Mouse (Mus musculus) intestine, embryonic 15.5 days (tissue): Measurements from ENCODE around the gene Epyc. TPM values are rescaled to one million over a fixed set of nuclear protein-coding genes. Genes with fewer than 3 reads are reported as not detected.

ENCODE experiments used
- ATAC-seq: fragments of 200-750 bp; cut with Nextera tagmentation; 2 replicates; pipeline ENCODE4 v1.8.0; 2017; ENCODE audit warnings: moderate TSS enrichment, moderate library complexity
- H3K27ac ChIP-seq: fragments of 300-500 bp; sonication (generic); 2 replicates; pipeline ENCODE4 v1.5.1; 2015; ENCODE audit warnings: mild to moderate bottlenecking, inconsistent platforms
- H3K27me3 ChIP-seq: fragments of 300-500 bp; sonication (generic); replicated peaks from 2 replicates; pipeline ENCODE4 v1.6.1; 2015; ENCODE audit warnings: inconsistent platforms
- H3K36me3 ChIP-seq: fragments of 300-500 bp; sonication (generic); 2 replicates; pipeline ENCODE4 v1.6.1; 2015; ENCODE audit warnings: inconsistent platforms
- H3K4me1 ChIP-seq: fragments of 300-500 bp; sonication (generic); replicated peaks from 2 replicates; pipeline ENCODE4 v1.6.1; 2015; ENCODE audit warnings: inconsistent platforms
- H3K4me2 ChIP-seq: fragments of 300-500 bp; sonication (generic); replicated peaks from 2 replicates; pipeline ENCODE4 v1.6.1; 2015; ENCODE audit warnings: mild to moderate bottlenecking, inconsistent platforms
- H3K4me3 ChIP-seq: fragments of 300-500 bp; sonication (generic); replicated peaks from 2 replicates; pipeline ENCODE4 v1.5.1; 2015; ENCODE audit warnings: inconsistent platforms
- H3K9ac ChIP-seq: fragments of 300-500 bp; sonication (generic); 2 replicates; pipeline ENCODE4 v1.6.1; 2015; ENCODE audit warnings: inconsistent platforms
- H3K9me3 ChIP-seq: fragments of 300-500 bp; sonication (generic); 2 replicates; pipeline ENCODE4 v1.6.1; 2016; ENCODE audit warnings: inconsistent platforms
- WGBS: fragments of 180-500 bp; shearing (Covaris S2); methylation state at CpG from one replicate; pipeline ENCODE4 v1.1.7; 2015; 5-methylcytosine and 5-hydroxymethylcytosine counted together
- polyA plus RNA-seq: library from polyadenylated mRNA; unstranded; fragments of >200 nt; fragmentation: Nextera tagmentation; extraction: Ambion mirVana; gene quantifications from 2 replicates; pipeline ENCODE4 v1.2.1, GENCODE M21; 2015

Gene Epyc
- polyA plus RNA-seq = 0.35 and 0.48 TPM in 2 replicates

DNA sequence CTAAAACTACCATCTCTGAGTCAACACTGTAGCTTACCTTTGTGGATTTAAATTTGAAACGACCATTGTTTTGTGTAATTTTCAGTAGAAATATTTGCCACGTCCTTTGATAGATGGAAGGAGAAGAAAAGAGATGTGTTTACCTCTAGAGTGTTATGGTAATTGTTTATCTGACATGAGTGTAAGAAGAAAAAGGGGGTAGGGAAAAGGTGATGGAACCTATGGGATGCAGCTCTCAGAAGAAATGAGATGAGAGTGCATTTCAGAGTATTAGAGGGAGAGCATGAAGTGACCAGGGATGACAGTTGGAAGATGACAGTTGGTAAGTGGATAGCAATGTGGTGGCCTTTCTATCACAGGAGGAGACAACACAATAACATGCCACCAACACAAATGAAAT, at the start of gene Epyc:
TSS of gene Epyc (plus strand) at position 301 of the 400 bp plus-strand sequence.
- Histone ChIP-seq H3K9ac (no peak within 1 kb of the TSS), H3K27ac (no peak within 1 kb of the TSS), H3K36me3 (no peaks in the 10 kb centered on the region), H3K9me3 (no peaks in the 10 kb centered on the region), H3K4me3 (no peak within 1 kb of the TSS), H3K4me1 (no peaks in the 10 kb centered on the region), H3K27me3 (no peaks in the 10 kb centered on the region), H3K4me2 (no peak within 1 kb of the TSS)
- no peak for ATAC-seq
- WGBS = 81% methylated on average over 2 of the region's 2 CpGs

- ATAC-seq = no peak
- WGBS = 70% methylated on average over 1 of the region's 1 CpGs
- H3K4me3 ChIP-seq = no peak overlapping the region
- H3K36me3 ChIP-seq = no peaks in the 10 kb centered on the region
- H3K9ac ChIP-seq = no peak overlapping the region
- no peaks in the 10 kb centered on the region for H3K9me3 ChIP-seq
- no peaks in the 10 kb centered on the region for H3K27me3 ChIP-seq
- no peak overlapping the region for H3K27ac ChIP-seq
- no peaks in the 10 kb centered on the region for H3K4me1 ChIP-seq
- no peak overlapping the region for H3K4me2 ChIP-seq
Observed at GRCm38 (mm10) chr10:97595680-97596079, 48.2 kb upstream of the Epyc start.

DNA sequence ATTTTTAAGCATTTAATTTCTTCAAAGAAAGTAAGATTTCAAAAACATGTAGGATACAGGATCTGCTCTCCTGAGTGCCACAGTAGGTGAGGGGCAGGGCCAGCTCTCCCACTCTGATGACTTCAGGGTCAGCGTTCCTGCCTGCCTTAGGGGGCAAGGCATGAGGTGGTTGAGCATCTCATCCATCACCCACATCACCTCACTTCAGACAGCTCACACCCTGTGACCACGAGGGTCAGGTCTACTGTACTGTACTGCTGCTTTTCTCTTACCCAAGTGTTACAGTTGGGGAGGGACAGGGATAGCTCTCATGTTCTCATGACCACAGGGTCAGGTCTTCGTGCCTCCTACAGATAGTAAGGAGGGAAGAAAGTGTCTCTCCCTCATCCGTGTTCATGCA, 42.1 kb upstream of the Epyc start:
- no peak overlapping the region for H3K4me2 ChIP-seq
- no peak overlapping the region for H3K9ac ChIP-seq
- H3K9me3 ChIP-seq = no peaks in the 10 kb centered on the region
- no peak overlapping the region for H3K27ac ChIP-seq
- 70% methylated on average over 4 of the region's 4 CpGs for WGBS
- H3K36me3 ChIP-seq = no peaks in the 10 kb centered on the region
- no peak overlapping the region for H3K4me3 ChIP-seq
- H3K4me1 ChIP-seq = no peaks in the 10 kb centered on the region
- ATAC-seq = no peak
- H3K27me3 ChIP-seq = no peaks in the 10 kb centered on the region

DNA sequence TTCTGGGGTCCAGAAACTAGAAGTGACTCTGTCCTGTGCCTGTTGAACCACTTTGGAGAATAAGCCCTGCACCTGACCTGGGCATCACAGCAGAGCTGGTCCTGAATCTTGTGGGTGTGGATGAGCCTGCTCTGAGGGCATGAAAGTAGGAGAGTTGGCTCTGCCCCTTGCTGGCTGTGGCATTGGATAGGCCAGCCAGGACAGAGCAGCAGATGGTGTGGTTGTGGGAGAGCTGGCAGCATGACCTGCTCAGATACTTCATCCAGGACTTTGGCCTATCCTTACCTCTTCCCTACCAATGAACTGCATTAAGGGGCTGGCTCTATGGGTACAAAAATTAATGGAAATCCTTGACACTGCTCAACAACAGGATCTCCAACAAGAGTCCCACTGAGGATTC, 40.6 kb upstream of the Epyc start:
- ATAC-seq = no peak

GRCm38 (mm10) chr10:97606579-97606978, 37.3 kb upstream of the Epyc start, which contains the start of gene Kera:
Gene Kera, plus strand, starts transcription at chr10:97606879.
- ATAC-seq = no peak
- Histone ChIP-seq H3K4me3 (no peak within 1 kb of the TSS), H3K4me2 (no peak within 1 kb of the TSS), H3K27ac (no peak within 1 kb of the TSS), H3K9me3 (no peaks in the 10 kb centered on the region), H3K9ac (no peak within 1 kb of the TSS), H3K4me1 (no peaks in the 10 kb centered on the region), H3K27me3 (no peaks in the 10 kb centered on the region), H3K36me3 (no peaks in the 10 kb centered on the region)
- 73% methylated on average over 2 of the region's 2 CpGs for WGBS

More for the DNA sequence above, 40.6 kb upstream of the Epyc start:
- no peaks in the 10 kb centered on the region for H3K36me3 ChIP-seq
- H3K9ac ChIP-seq = no peak overlapping the region
- H3K4me2 ChIP-seq = no peak overlapping the region
- H3K27me3 ChIP-seq = no peaks in the 10 kb centered on the region
- no peak overlapping the region for H3K27ac ChIP-seq
- no peak overlapping the region for H3K4me3 ChIP-seq
- no peaks in the 10 kb centered on the region for H3K4me1 ChIP-seq
- H3K9me3 ChIP-seq = no peaks in the 10 kb centered on the region

- H3K4me3 ChIP-seq = no peak overlapping the region
- whole genome bisulfite sequencing = 86% methylated on average over 1 of the region's 1 CpGs
- H3K27me3 ChIP-seq = no peaks in the 10 kb centered on the region
- no peak overlapping the region for H3K27ac ChIP-seq
- no peaks in the 10 kb centered on the region for H3K9me3 ChIP-seq
- no peaks in the 10 kb centered on the region for H3K4me1 ChIP-seq
- no peaks in the 10 kb centered on the region for H3K36me3 ChIP-seq
- no peak for ATAC-seq
- no peak overlapping the region for H3K9ac ChIP-seq
- no peak overlapping the region for H3K4me2 ChIP-seq
Observed at GRCm38 (mm10) chr10:97622328-97622727, 21.5 kb upstream of the Epyc start.

DNA sequence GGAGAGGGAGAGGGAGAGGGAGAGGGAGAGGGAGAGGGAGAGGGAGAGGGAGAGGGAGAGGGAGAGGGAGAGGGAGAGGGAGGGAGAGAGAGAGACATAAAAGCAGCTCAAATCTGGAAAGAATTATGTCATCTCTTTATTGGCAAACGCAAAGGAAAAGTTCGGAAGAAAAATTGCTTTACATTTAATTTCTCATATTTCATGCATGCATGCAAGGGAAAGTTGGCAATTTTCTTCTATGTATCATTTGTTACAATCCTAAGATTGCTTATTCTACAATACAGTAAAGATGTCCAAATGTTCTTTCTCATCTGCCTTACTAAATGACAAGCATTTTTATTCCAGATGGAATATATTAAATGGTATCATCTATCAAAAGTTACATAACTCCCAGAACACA, 19.5 kb upstream of the Epyc start:
- ATAC-seq = 0 out of 2 replicates have a peak, but pooled peaks have one; percentile 43
- 38% methylated on average over 2 of the region's 2 CpGs for WGBS

DNA sequence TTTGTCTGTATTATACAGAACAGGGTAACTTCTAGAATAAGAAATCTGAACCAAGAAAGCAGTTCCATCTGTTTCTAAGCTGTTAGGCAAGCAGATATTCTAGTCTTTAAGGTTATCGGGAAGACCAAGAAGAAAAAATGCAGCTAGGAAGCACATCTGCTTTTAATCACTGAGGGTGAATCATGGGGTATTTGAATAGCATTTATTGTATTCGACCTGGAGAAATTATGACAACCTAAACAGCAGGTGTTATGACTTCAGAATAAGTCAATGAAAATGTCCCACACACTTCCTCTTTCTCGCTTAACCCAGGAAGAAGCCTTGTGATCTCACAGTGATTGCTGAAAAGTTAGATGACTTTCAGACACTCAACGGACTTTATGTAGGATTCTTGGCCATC, 18.8 kb upstream of the Epyc start:
- no peaks in the 10 kb centered on the region for H3K36me3 ChIP-seq
- no peaks in the 10 kb centered on the region for H3K27me3 ChIP-seq
- H3K4me3 ChIP-seq = no peak overlapping the region
- H3K27ac ChIP-seq = no peak overlapping the region
- ATAC-seq = no peak
- H3K9me3 ChIP-seq = no peaks in the 10 kb centered on the region
- H3K9ac ChIP-seq = no peak overlapping the region
- no peaks in the 10 kb centered on the region for H3K4me1 ChIP-seq
- no peak overlapping the region for H3K4me2 ChIP-seq
- 45% methylated on average over 4 of the region's 4 CpGs for WGBS

More for the DNA sequence above, 19.5 kb upstream of the Epyc start:
- H3K4me1 ChIP-seq = no peaks in the 10 kb centered on the region
- no peak overlapping the region for H3K4me2 ChIP-seq
- H3K36me3 ChIP-seq = no peaks in the 10 kb centered on the region
- H3K27me3 ChIP-seq = no peaks in the 10 kb centered on the region
- H3K9me3 ChIP-seq = no peaks in the 10 kb centered on the region
- H3K27ac ChIP-seq = no peak overlapping the region
- H3K9ac ChIP-seq = no peak overlapping the region
- no peak overlapping the region for H3K4me3 ChIP-seq

DNA sequence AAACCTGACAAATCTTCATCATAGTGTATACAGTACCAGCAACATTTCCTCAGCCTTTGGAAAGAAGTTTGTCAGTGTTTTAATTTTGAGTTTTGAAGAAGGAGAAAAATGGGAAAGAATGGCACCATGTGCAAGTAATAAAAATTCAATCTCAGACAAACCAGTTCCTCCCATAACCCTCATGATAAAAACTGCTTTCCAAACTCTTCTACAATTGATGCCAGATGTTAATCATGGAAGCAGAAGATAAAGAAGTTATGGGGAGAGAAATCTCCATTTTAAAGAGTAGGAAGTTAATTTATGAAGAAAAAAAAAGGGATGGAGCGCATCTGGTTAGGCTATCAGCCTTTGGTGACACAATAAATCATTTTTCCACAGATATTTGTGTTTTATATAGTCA, 17.3 kb upstream of the Epyc start:
- WGBS = 83% methylated on average over 1 of the region's 1 CpGs
- H3K4me1 ChIP-seq = no peaks in the 10 kb centered on the region
- H3K27me3 ChIP-seq = no peaks in the 10 kb centered on the region
- no peak overlapping the region for H3K4me2 ChIP-seq
- ATAC-seq = no peak
- H3K9me3 ChIP-seq = no peaks in the 10 kb centered on the region
- H3K36me3 ChIP-seq = no peaks in the 10 kb centered on the region
- H3K4me3 ChIP-seq = no peak overlapping the region
- H3K9ac ChIP-seq = no peak overlapping the region
- H3K27ac ChIP-seq = no peak overlapping the region

DNA sequence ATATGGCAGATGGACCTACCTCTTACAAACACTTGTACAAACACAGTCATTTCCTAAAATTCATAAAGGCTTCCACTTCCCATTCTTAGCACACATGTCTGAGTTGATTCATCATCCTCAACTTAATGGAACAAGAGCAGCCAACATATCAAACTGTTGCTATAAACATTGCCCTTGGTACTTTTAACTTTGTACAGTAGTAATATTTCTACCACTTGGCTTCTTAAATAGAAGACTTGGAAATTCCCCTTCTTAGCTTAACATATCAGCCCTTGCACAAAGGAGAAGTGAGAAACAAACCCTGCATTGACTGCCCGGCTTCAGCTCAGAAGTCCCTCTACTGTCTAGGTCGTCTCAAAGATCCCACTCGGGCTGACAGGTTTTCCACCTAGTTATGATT, 12.8 kb upstream of the Epyc start:
- H3K27ac ChIP-seq = no peak overlapping the region
- H3K9ac ChIP-seq = no peak overlapping the region
- WGBS = 72% methylated on average over 3 of the region's 3 CpGs
- no peak for ATAC-seq
- H3K4me2 ChIP-seq = no peak overlapping the region
- H3K27me3 ChIP-seq = no peaks in the 10 kb centered on the region
- no peaks in the 10 kb centered on the region for H3K36me3 ChIP-seq
- H3K4me1 ChIP-seq = no peaks in the 10 kb centered on the region
- no peak overlapping the region for H3K4me3 ChIP-seq
- no peaks in the 10 kb centered on the region for H3K9me3 ChIP-seq

DNA sequence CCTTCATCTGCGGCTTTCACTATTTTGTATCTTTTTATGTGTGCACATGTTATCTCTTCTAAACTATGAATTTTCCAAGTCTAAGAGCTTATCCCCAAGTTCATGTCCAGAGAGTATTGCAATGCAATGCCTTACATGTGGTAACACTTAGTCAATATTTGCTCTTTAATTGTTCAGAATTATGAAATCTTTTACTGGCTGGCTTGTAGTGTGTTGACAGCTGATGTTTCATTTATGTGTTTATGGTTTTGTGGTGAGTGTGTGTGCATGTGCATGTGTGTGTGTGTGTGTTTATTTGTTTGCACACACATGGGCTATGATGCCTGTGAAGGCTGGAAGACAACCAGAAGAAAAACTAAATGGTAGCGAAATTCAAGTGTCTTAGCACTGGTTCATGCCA, 1.9 kb upstream of the Epyc start:
- Histone ChIP-seq H3K4me3 (no peak overlapping the region), H3K27ac (no peak overlapping the region), H3K4me2 (no peak overlapping the region), H3K9ac (no peak overlapping the region), H3K4me1 (no peaks in the 10 kb centered on the region), H3K9me3 (no peaks in the 10 kb centered on the region), H3K36me3 (no peaks in the 10 kb centered on the region), H3K27me3 (no peaks in the 10 kb centered on the region)
- 92% methylated on average over 2 of the region's 2 CpGs for WGBS
- no peak for ATAC-seq

DNA sequence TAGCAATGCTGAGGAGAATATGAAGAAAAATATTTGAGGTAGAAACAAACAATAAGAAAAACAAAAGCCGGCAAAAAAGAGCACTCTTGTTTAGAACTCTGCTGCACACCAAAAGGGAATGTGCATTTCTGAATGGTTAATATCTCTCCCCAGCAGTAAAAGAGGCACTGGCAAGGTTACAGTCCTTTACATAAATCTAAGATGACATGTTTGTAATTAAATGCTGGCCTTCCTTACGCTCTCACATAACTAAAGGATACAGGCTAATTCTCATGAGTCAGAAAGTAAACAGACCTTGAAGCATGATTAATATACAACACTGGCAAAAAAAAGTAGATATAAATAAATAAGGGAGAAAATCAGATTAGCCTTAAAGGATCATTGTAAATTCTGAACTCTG, 6.5 kb downstream of the Epyc start:
- Histone ChIP-seq H3K36me3 (no peaks in the 10 kb centered on the region), H3K27me3 (no peaks in the 10 kb centered on the region), H3K9ac (no peak overlapping the region), H3K4me2 (no peak overlapping the region), H3K4me1 (no peaks in the 10 kb centered on the region), H3K27ac (no peak overlapping the region), H3K9me3 (no peaks in the 10 kb centered on the region), H3K4me3 (no peak overlapping the region)
- ATAC-seq = peak; percentile 63
- 25% methylated on average over 2 of the region's 2 CpGs for WGBS

DNA sequence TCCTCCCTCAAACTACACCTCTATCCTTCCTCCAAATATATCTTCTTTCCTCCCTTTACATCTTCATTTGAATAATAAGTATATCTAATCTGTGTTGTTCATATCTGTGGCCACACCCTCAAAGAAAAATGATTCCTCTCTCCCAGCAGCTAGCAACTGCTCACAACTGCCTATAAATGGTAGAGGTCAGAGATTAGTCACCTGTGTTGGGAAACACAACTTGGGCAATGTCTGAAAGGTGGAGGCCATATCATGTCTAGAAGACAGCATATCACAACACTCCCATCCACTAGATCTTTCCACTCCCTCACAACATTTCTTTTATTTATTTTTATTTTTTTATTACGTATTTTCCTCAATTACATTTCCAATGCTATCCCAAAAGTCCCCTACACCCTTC, 15.6 kb downstream of the Epyc start:
- H3K9me3 ChIP-seq = no peaks in the 10 kb centered on the region
- H3K4me1 ChIP-seq = no peaks in the 10 kb centered on the region
- no peak overlapping the region for H3K27ac ChIP-seq
- no peak overlapping the region for H3K4me2 ChIP-seq
- ATAC-seq = no peak
- H3K27me3 ChIP-seq = no peaks in the 10 kb centered on the region
- H3K9ac ChIP-seq = no peak overlapping the region
- 93% methylated on average over 1 of the region's 1 CpGs for WGBS
- no peaks in the 10 kb centered on the region for H3K36me3 ChIP-seq
- H3K4me3 ChIP-seq = no peak overlapping the region
